Mouse (Mus musculus): ENCODE measurements around the gene Fuom.

DNA sequence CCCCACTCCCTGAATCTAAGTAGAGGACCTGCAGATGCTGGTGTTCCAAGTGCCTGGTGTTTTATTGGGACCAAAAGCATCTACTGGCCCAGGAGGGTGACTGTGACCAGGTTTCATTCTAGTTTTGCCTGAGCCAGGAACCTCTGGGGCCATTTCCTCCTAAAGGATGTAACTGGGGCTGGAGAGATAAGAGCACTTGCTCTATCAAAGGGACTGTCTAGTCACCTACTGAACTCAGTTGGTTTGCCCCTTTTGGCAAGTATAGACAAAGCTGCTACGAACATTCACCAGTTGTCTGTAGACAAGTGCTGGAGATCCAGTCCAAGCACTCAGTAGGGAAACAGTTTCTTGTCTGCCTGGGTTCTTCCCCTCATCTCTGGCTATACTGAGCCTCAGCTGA, 3.8 kb downstream of the Fuom start:
- TF ChIP-seq CTCF (IDR thresholded peaks at IDR 0.05; ENCODE audit: insufficient read depth, low read length) (no peak), POLR2A (IDR thresholded peaks at IDR 0.05; ENCODE audit: borderline replicate concordance, extremely low read depth, low read depth, low read length) (no peak)
